Mouse (Mus musculus) heart, adult 2 months (tissue): ENCODE measurements around the gene Sf3a2. TPM values are rescaled to one million over a fixed set of nuclear protein-coding genes. Genes with fewer than 3 reads are reported as not detected.
A peak's percentile ranks its signal among the peaks of the same experiment; 100 is the strongest.

Source experiments
- DNase-seq, 2 experiments: peaks; one replicate each; pipeline ENCODE4 v3.0.0; 2021
- H3K27ac ChIP-seq: fragments of 200-600 bp; 2 replicates; pipeline ENCODE4 v1.8.1; 2022
- H3K27me3 ChIP-seq: fragments of 200-500 bp; 2 replicates; pipeline ENCODE4 v1.6.1; 2012; ENCODE audit warnings: mild to moderate bottlenecking, low read length, inconsistent platforms, mixed read lengths; ENCODE audit not compliant: control insufficient read depth, insufficient read depth
- H3K36me3 ChIP-seq: fragments of 200-500 bp; 2 replicates; pipeline ENCODE4 v1.6.1; 2012; ENCODE audit warnings: low read length, inconsistent platforms; ENCODE audit not compliant: control insufficient read depth, insufficient read depth
- H3K4me1 ChIP-seq: fragments of 200-500 bp; 2 replicates; pipeline ENCODE4 v1.6.1; 2011; ENCODE audit warnings: low read length; ENCODE audit not compliant: control insufficient read depth, insufficient read depth
- H3K4me3 ChIP-seq: fragments of 200-600 bp; 2 replicates; pipeline ENCODE4 v1.8.1; 2022
- H3K79me2 ChIP-seq: fragments of 200-500 bp; replicated peaks from 2 replicates; pipeline ENCODE4 v1.6.1; 2012; ENCODE audit warnings: mild to moderate bottlenecking, inconsistent platforms, low read length, moderate library complexity, mixed read lengths; ENCODE audit not compliant: control insufficient read depth, insufficient read depth
- H3K9ac ChIP-seq: fragments of 200-500 bp; 2 replicates; pipeline ENCODE4 v1.6.1; 2012; ENCODE audit warnings: low read depth, mild to moderate bottlenecking, control low read depth, inconsistent platforms, low read length, mixed read lengths
- CTCF ChIP-seq: fragments of 200-600 bp; IDR thresholded peaks from 2 replicates; pipeline ENCODE4 v1.8.1; 2022; ENCODE audit warnings: antibody characterized with exemption, mild to moderate bottlenecking, moderate library complexity
- EP300 ChIP-seq: fragments of 200-500 bp; IDR thresholded peaks from 2 replicates; pipeline ENCODE4 v1.6.1; 2011; ENCODE audit warnings: low read depth, low read length, control low read depth; ENCODE audit not compliant: insufficient read depth
- POLR2A ChIP-seq: fragments of 200-500 bp; IDR thresholded peaks from 2 replicates; pipeline ENCODE4 v1.6.1; 2011; ENCODE audit warnings: mild to moderate bottlenecking, low read depth, low read length, control low read depth; ENCODE audit not compliant: insufficient read depth
- WGBS: fragments of 180-500 bp; shearing (Covaris S2); methylation state at CpG from one replicate; pipeline ENCODE4 v1.1.7; 2018; 5-methylcytosine and 5-hydroxymethylcytosine counted together
- intact Hi-C: fragments of 180-260 bp; cut with DNase I; formaldehyde crosslinking; loops from one replicate; pipeline ENCODE4 v1.15.1; 2025
- polyA plus RNA-seq: library from polyadenylated mRNA; depleted of rRNA; stranded (reverse); fragments of >200 nt; gene quantifications from 2 replicates; pipeline ENCODE4 v1.2.3, GENCODE M21; 2012
- total RNA-seq, 2 experiments: library from RNA; stranded (reverse); gene quantifications; 2 replicates each; pipeline ENCODE4 v1.2.3; 2021

The Sf3a2 gene
- total and polyA plus RNA-seq, 3 experiments: 18.4 to 30.4 (median 27.3) TPM

GRCm38 (mm10) chr10:80760596-80761524, 37.1 kb upstream of the Sf3a2 start:
- 49% methylated on average over 4 of the region's 4 CpGs for WGBS
- Histone ChIP-seq H3K4me1 (peaks cover 34% of the 10 kb centered on the region), H3K4me3 (no peak overlapping the region), H3K9ac (no peak overlapping the region), H3K27ac (peak overlapping the region; percentile 0), H3K79me2 (peaks cover 10% of the 10 kb centered on the region), H3K27me3 (no peaks in the 10 kb centered on the region), H3K36me3 (no peaks in the 10 kb centered on the region)
- no peak for TF ChIP-seq CTCF
- no peak for TF ChIP-seq EP300
- TF ChIP-seq POLR2A: no peak
- no peak for DNase-seq
- intact Hi-C loops: no loop called here

- intact Hi-C loops: no loop called here
- Histone ChIP-seq H3K36me3 (no peaks in the 10 kb centered on the region), H3K4me1 (peaks cover 26% of the 10 kb centered on the region), H3K27me3 (no peaks in the 10 kb centered on the region), H3K4me3 (no peak overlapping the region), H3K79me2 (peaks cover 10% of the 10 kb centered on the region), H3K9ac (no peak overlapping the region), H3K27ac (no peak overlapping the region; the same call in 1 of the 2 replicates)
- DNase-seq: no peak
- WGBS: 69% methylated on average over 3 of the region's 3 CpGs
- TF ChIP-seq CTCF (no peak), EP300 (no peak), POLR2A (no peak)
Measured at GRCm38 (mm10) chr10:80761821-80762220, 36.2 kb upstream of the Sf3a2 start.

GRCm38 (mm10) chr10:80763502-80763901, 34.5 kb upstream of the Sf3a2 start:
- intact Hi-C loops: no loop called here
- no peaks in the 10 kb centered on the region for H3K36me3 ChIP-seq
- H3K9ac ChIP-seq: no peak overlapping the region
- H3K27ac ChIP-seq: no peak overlapping the region
- H3K79me2 ChIP-seq: peaks cover 10% of the 10 kb centered on the region
- peaks cover 18% of the 10 kb centered on the region for H3K4me1 ChIP-seq
- TF ChIP-seq EP300 (no peak), CTCF (no peak), POLR2A (no peak)
- no peak overlapping the region for H3K4me3 ChIP-seq
- DNase-seq: no peak
- H3K27me3 ChIP-seq: no peaks in the 10 kb centered on the region
- WGBS: 82% methylated on average over 2 of the region's 2 CpGs

- no peaks in the 10 kb centered on the region for H3K36me3 ChIP-seq
- WGBS: 74% methylated on average over 2 of the region's 2 CpGs
Measured at GRCm38 (mm10) chr10:80765746-80766145, 32.3 kb upstream of the Sf3a2 start.

GRCm38 (mm10) chr10:80766161-80766815, 31.7 kb upstream of the Sf3a2 start:
- no peaks in the 10 kb centered on the region; the same call in 1 of the 2 replicates for H3K79me2 ChIP-seq
- no peaks in the 10 kb centered on the region for H3K27me3 ChIP-seq
- peak in 1 of 2 experiments; percentile 35 for DNase-seq
- H3K27ac ChIP-seq: peak overlapping the region; percentile 71
- peaks cover 6% of the 10 kb centered on the region; the same call in 1 of the 2 replicates for H3K4me1 ChIP-seq
- H3K36me3 ChIP-seq: no peaks in the 10 kb centered on the region
- 68% methylated on average over 10 of the region's 10 CpGs for WGBS
- intact Hi-C loops: no loop called here
- no peak for TF ChIP-seq EP300
- TF ChIP-seq POLR2A: no peak
- TF ChIP-seq CTCF: no peak
- H3K4me3 ChIP-seq: no peak overlapping the region
- no peak overlapping the region for H3K9ac ChIP-seq

More at GRCm38 (mm10) chr10:80765746-80766145, 32.3 kb upstream of the Sf3a2 start:
- intact Hi-C loops: no loop called here
- Histone ChIP-seq H3K27ac (no peak overlapping the region; the same call in 1 of the 2 replicates), H3K9ac (no peak overlapping the region), H3K4me3 (no peak overlapping the region), H3K27me3 (no peaks in the 10 kb centered on the region), H3K4me1 (peaks cover 8% of the 10 kb centered on the region; the same call in 1 of the 2 replicates), H3K79me2 (peaks cover 2% of the 10 kb centered on the region)
- TF ChIP-seq EP300: no peak
- no peak for TF ChIP-seq CTCF
- TF ChIP-seq POLR2A: no peak
- no peak for DNase-seq
